Mouse (Mus musculus) CH12.LX (cell line): ENCODE data around the gene Sorcs3. TPM values are rescaled to one million over a fixed set of nuclear protein-coding genes. Genes with fewer than 3 reads are reported as not detected.

Source experiments
- DNase-seq: peaks from one replicate; pipeline ENCODE4 v3.0.0-alpha.2; 2013; ENCODE audit errors: extremely low read depth
- H3K27ac ChIP-seq: 2 replicates; pipeline ENCODE4 v1.5.1; 2012; ENCODE audit warnings: low read depth, mild to moderate bottlenecking, control low read depth, moderate library complexity; ENCODE audit not compliant: insufficient read depth
- H3K27me3 ChIP-seq: replicated peaks from 2 replicates; pipeline ENCODE3; 2012; ENCODE audit warnings: inconsistent platforms
- H3K36me3 ChIP-seq, 2 experiments: replicated peaks in 1 of 2; 2 replicates each; pipeline versions ENCODE3 to v1.6.1; 2012; ENCODE audit warnings: inconsistent platforms in 1 of 2, low read length in 1 of 2, mild to moderate bottlenecking in 1 of 2, mixed read lengths in 1 of 2, moderate library complexity in 1 of 2; ENCODE audit not compliant: control insufficient read depth in 1 of 2, insufficient read depth in 1 of 2
- H3K4me1 ChIP-seq, 2 experiments: 2 replicates each; pipeline ENCODE4 v1.6.1; 2012; ENCODE audit warnings: inconsistent platforms in 1 of 2, moderate library complexity in 1 of 2; ENCODE audit not compliant: insufficient read depth in 2 of 2, control insufficient read depth in 1 of 2
- H3K4me2 ChIP-seq: 2 replicates; pipeline ENCODE4 v1.6.1; 2012; ENCODE audit warnings: low read depth, mild to moderate bottlenecking, control low read depth; ENCODE audit not compliant: poor library complexity, insufficient read depth, severe bottlenecking
- H3K4me3 ChIP-seq, 3 experiments: fragments of 150-350 bp in 1 of 3; sonication (generic) in 1 of 3; replicated peaks in 1 of 3; 2 replicates each; pipeline versions ENCODE3 to v1.5.1; 2011 to 2012; ENCODE audit warnings: low read depth in 2 of 3, low read length in 2 of 3, mild to moderate bottlenecking in 2 of 3, moderate library complexity in 2 of 3, control low read depth in 1 of 3, improper control_type of control experiment in 1 of 3, inconsistent platforms in 1 of 3, mixed read lengths in 1 of 3; ENCODE audit not compliant: poor library complexity in 1 of 3
- H3K79me2 ChIP-seq: replicated peaks from 2 replicates; pipeline ENCODE4 v1.6.1; 2012; ENCODE audit warnings: mild to moderate bottlenecking, moderate library complexity; ENCODE audit not compliant: control insufficient read depth, poor library complexity, insufficient read depth, severe bottlenecking; ENCODE audit errors: extremely low read depth
- H3K9ac ChIP-seq: 2 replicates; pipeline ENCODE4 v1.6.1; 2012; ENCODE audit warnings: low read depth, mild to moderate bottlenecking, control low read depth, moderate library complexity; ENCODE audit not compliant: insufficient read depth
- H3K9me3 ChIP-seq: replicated peaks from 2 replicates; pipeline ENCODE3; 2012; ENCODE audit warnings: low read length, inconsistent platforms, mixed read lengths
- BHLHE40 ChIP-seq: IDR thresholded peaks from 2 replicates; pipeline ENCODE4 v1.6.1; 2011; ENCODE audit warnings: mild to moderate bottlenecking, low read depth, low read length, improper control_type of control experiment
- CHD1 ChIP-seq: IDR thresholded peaks from 2 replicates; pipeline ENCODE4 v1.6.1; 2012; ENCODE audit warnings: low read depth, low read length, improper control_type of control experiment, inconsistent platforms
- CTCF ChIP-seq, 2 experiments: IDR thresholded peaks in 1 of 2; conservative IDR thresholded peaks in 1 of 2; 2 replicates each; pipeline ENCODE4 v1.5.1; 2011 to 2012; ENCODE audit warnings: low read depth in 2 of 2, low read length in 2 of 2, improper control_type of control experiment in 1 of 2, inconsistent platforms in 1 of 2, mild to moderate bottlenecking in 1 of 2, moderate library complexity in 1 of 2
- ELF1 ChIP-seq: IDR thresholded peaks from 2 replicates; pipeline ENCODE4 v1.6.1; 2014; ENCODE audit warnings: low read depth, mild to moderate bottlenecking, inconsistent platforms, low read length, improper control_type of control experiment
- ETS1 ChIP-seq: conservative IDR thresholded peaks from 2 replicates; pipeline ENCODE4 v1.6.1; 2012; ENCODE audit warnings: low read depth, mild to moderate bottlenecking, inconsistent platforms, low read length, improper control_type of control experiment, moderate library complexity
- GABPA ChIP-seq: IDR thresholded peaks from 2 replicates; pipeline ENCODE4 v1.6.1; 2012; ENCODE audit warnings: low read depth, low read length, improper control_type of control experiment, inconsistent platforms; ENCODE audit not compliant: insufficient replicate concordance
- HCFC1 ChIP-seq: IDR thresholded peaks from 2 replicates; pipeline ENCODE4 v1.6.1; 2012; ENCODE audit warnings: low read depth, mild to moderate bottlenecking, inconsistent platforms, low read length, improper control_type of control experiment
- KAT2A ChIP-seq: IDR thresholded peaks from 2 replicates; pipeline ENCODE4 v1.6.1; 2012; ENCODE audit warnings: low read length, improper control_type of control experiment, inconsistent platforms; ENCODE audit not compliant: insufficient replicate concordance
- MAZ ChIP-seq: IDR thresholded peaks from 2 replicates; pipeline ENCODE4 v1.6.1; 2012; ENCODE audit warnings: low read depth, mild to moderate bottlenecking, inconsistent platforms, low read length, improper control_type of control experiment, moderate library complexity
- MEF2A ChIP-seq: IDR thresholded peaks from 2 replicates; pipeline ENCODE4 v1.6.1; 2014; ENCODE audit warnings: low read depth, mild to moderate bottlenecking, inconsistent platforms, low read length, improper control_type of control experiment, borderline replicate concordance
- MYC ChIP-seq: IDR thresholded peaks from 2 replicates; pipeline ENCODE4 v1.6.1; 2011; ENCODE audit warnings: low read depth, mild to moderate bottlenecking, improper control_type of control experiment, low read length
- POLR2A ChIP-seq: IDR thresholded peaks from 2 replicates; pipeline ENCODE4 v1.6.1; 2011; ENCODE audit warnings: low read depth, mild to moderate bottlenecking, improper control_type of control experiment, low read length
- POLR2AphosphoS2 ChIP-seq: IDR thresholded peaks from 2 replicates; pipeline ENCODE4 v1.6.1; 2011; ENCODE audit warnings: low read depth, low read length, improper control_type of control experiment
- SMC3 ChIP-seq: IDR thresholded peaks from 2 replicates; pipeline ENCODE4 v1.6.1; 2011; ENCODE audit warnings: low read depth, low read length, improper control_type of control experiment
- TCF12 ChIP-seq: IDR thresholded peaks from 2 replicates; pipeline ENCODE4 v1.6.1; 2014; ENCODE audit warnings: low read depth, mild to moderate bottlenecking, inconsistent platforms, low read length, improper control_type of control experiment
- USF1 ChIP-seq: IDR thresholded peaks from 2 replicates; pipeline ENCODE4 v1.6.1; 2014; ENCODE audit warnings: low read depth, mild to moderate bottlenecking, inconsistent platforms, low read length, improper control_type of control experiment
- USF2 ChIP-seq: conservative IDR thresholded peaks from 2 replicates; pipeline ENCODE4 v1.6.1; 2011; ENCODE audit warnings: low read depth, low read length, improper control_type of control experiment
- ZC3H11A ChIP-seq: IDR thresholded peaks from 2 replicates; pipeline ENCODE4 v1.6.1; 2012; ENCODE audit warnings: low read depth, mild to moderate bottlenecking, inconsistent platforms, low read length, improper control_type of control experiment
- ZKSCAN1 ChIP-seq: IDR thresholded peaks from 2 replicates; pipeline ENCODE4 v1.6.1; 2012; ENCODE audit warnings: low read depth, inconsistent platforms, low read length, improper control_type of control experiment, borderline replicate concordance
- dilution Hi-C: fragments of 300-500 bp; cut with MboI; formaldehyde crosslinking; loops from 2 replicates; pipeline ENCODE4 v1.14.3; 2020; ENCODE audit warnings: low sequenced_read_pairs; ENCODE audit not compliant: extremely low pct_unique_long_range_greater_than_20kb, extremely low pct_ligation_motif_present
- in situ Hi-C: fragments of 300-500 bp; cut with MboI; formaldehyde crosslinking; loops from 3 replicates; pipeline ENCODE4 v1.14.3; 2019; ENCODE audit warnings: low sequenced_read_pairs, low pct_ligation_motif_present, low pct_unique_long_range_greater_than_20kb, mixed read lengths
- polyA plus RNA-seq: library from polyadenylated mRNA; unstranded; fragments of >175 nt; gene quantifications from 2 replicates; pipeline ENCODE4 v1.2.1, GENCODE M21; 2012; ENCODE audit warnings: low read depth; ENCODE audit not compliant: insufficient read length
- total RNA-seq, 2 experiments: library from RNA; depleted of rRNA; stranded (reverse); fragments of 300-350 nt in 1 of 2; fragments of >200 nt in 1 of 2; gene quantifications; 2 replicates each; pipeline ENCODE4 v1.2.3; 2012 to 2014

Sorcs3 gene
- total and polyA plus RNA-seq, 3 experiments, result not detected

- Histone ChIP-seq H3K4me3 (no peak overlapping the region), H3K79me2 (no peaks in the 10 kb centered on the region), H3K27ac (no peak overlapping the region), H3K36me3 (no peaks in the 10 kb centered on the region), H3K4me2 (no peak overlapping the region), H3K4me1 (no peaks in the 10 kb centered on the region), H3K9ac (no peak overlapping the region), H3K27me3 (no peaks in the 10 kb centered on the region), H3K9me3 (peaks cover 76% of the 10 kb centered on the region)
- dilution Hi-C loops, result no loop called here
- DNase-seq, result no peak
- no peak for TF ChIP-seq POLR2A
- no peak for TF ChIP-seq ZKSCAN1
- TF ChIP-seq BHLHE40, result no peak
- TF ChIP-seq ELF1, result no peak
- no peak for TF ChIP-seq CHD1
- TF ChIP-seq MEF2A, result no peak
- no peak for TF ChIP-seq SMC3
- TF ChIP-seq MAZ, result no peak
- no peak for TF ChIP-seq HCFC1
- no peak for TF ChIP-seq USF2
- no peak for TF ChIP-seq MYC
- TF ChIP-seq ZC3H11A, result no peak
- TF ChIP-seq ETS1, result no peak
- no peak for TF ChIP-seq USF1
- TF ChIP-seq TCF12, result no peak
- in situ Hi-C loops, result no loop called here
Observed at GRCm38 (mm10) chr19:48482946-48483345, 277.1 kb downstream of the Sorcs3 start.

GRCm38 (mm10) chr19:48491111-48491510 is 285.3 kb downstream of the Sorcs3 start:
- H3K27me3 ChIP-seq, result no peaks in the 10 kb centered on the region
- no peak overlapping the region for H3K27ac ChIP-seq
- no peak for DNase-seq
- no peak for TF ChIP-seq MAZ
- TF ChIP-seq KAT2A, result no peak
- TF ChIP-seq POLR2A, result no peak
- TF ChIP-seq GABPA, result no peak
- no peak for TF ChIP-seq CTCF (conservative IDR thresholded peaks at IDR 0.05 in 1 of 2, IDR thresholded peaks at IDR 0.05 in 1 of 2; ENCODE audit: low read depth in 2 of 2, low read length in 2 of 2)
- no peak for TF ChIP-seq POLR2AphosphoS2
- H3K36me3 ChIP-seq, result no peaks in the 10 kb centered on the region
- no peaks in the 10 kb centered on the region for H3K4me1 ChIP-seq
- peaks cover 60% of the 10 kb centered on the region for H3K9me3 ChIP-seq
- in situ Hi-C loops, result no loop called here
- no peaks in the 10 kb centered on the region for H3K79me2 ChIP-seq
- H3K9ac ChIP-seq, result no peak overlapping the region
- no peak overlapping the region for H3K4me3 ChIP-seq
- no peak overlapping the region for H3K4me2 ChIP-seq
- dilution Hi-C loops, result no loop called here
